1 mouse cellular context compared by ENCODE assay signal in the genomic region with DNA sequence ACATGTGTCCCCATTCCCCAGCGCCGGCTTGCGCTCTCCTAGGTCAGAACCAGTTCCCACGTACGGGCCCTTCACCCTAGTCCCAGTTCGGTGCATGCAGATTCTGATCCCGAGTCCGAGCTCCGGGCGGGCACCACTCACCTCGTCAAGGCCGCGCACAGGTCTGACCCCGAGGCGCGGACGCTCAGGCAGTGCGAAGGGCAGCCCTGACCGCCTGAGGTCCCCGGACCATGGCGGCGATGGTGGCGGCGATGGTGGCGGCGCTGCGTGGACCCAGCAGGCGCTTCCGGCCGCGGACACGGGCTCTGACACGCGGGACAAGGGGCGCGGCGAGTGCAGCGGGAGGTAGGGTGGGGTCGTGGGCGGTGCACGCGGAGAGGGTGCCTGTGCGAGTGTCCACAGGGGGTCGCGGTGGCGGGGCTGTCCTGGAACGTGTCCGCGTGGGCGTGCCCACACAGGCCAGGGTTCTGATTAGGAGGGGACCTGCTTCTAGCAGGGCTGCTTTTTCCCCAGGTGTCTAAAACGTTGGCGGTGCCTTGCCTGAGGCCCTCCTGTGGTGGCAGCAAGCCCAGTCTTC.
TF ChIP-seq lines count a peak whose summit lies in the region.

A gene (plus strand): TSS at position 170 of the 577 bp plus-strand sequence.

TF ChIP-seq in CH12.LX, 34 proteins besides CTCF, POLR2A, EP300 and RAD21 (continued from another document):
- no peak for TF ChIP-seq USF1 (IDR thresholded peaks at IDR 0.05; ENCODE audit: low read depth, low read length)
- TF ChIP-seq ZMIZ1 (IDR thresholded peaks at IDR 0.05; ENCODE audit: low read depth, low read length) = peak; percentile 89
- 0 out of 2 replicates have a peak, but pooled peaks have one; percentile 15 for TF ChIP-seq KAT2A (IDR thresholded peaks at IDR 0.05; ENCODE audit: insufficient replicate concordance, low read length)
- peak; percentile 22 for TF ChIP-seq SIN3A (IDR thresholded peaks at IDR 0.05; ENCODE audit: low read length)
- TF ChIP-seq TCF12 (IDR thresholded peaks at IDR 0.05; ENCODE audit: low read depth, low read length) = peak; percentile 95
- peak; percentile 81 for TF ChIP-seq MAX (IDR thresholded peaks at IDR 0.05; ENCODE audit: low read length)
TF ChIP-seq in CH12.LX: peak in this region for 15.
